Mouse (Mus musculus): ENCODE measurements at regions not wholly inside any gene's neighbourhood (a gene's known extent, or its start where the extent isn't known, plus 50 kb on each side); places are given as distances from the start of the nearest gene placed in this dataset.

DNA sequence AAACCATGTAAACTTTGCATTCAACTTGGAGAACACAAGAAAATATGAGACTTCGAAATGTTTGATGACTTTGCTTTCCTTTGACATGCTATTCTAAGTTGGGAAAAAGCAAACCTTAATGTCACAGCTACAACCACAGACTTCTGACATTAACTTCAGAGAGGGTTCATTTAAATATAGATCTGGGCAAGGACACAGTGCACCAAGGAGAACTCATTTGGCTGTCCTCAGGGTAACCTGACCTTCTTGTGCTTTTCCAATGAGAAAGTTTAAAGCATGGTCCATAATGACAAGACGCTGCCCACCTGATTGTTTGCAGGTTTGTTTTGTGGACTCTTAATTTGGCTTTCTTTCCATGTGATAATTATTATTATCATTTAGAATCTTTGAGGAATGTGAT, 143.1 kb upstream of the Adamts5 start:
- ATAC-seq (ENCODE audit: poor library complexity, severe bottlenecking), result no peak

DNA sequence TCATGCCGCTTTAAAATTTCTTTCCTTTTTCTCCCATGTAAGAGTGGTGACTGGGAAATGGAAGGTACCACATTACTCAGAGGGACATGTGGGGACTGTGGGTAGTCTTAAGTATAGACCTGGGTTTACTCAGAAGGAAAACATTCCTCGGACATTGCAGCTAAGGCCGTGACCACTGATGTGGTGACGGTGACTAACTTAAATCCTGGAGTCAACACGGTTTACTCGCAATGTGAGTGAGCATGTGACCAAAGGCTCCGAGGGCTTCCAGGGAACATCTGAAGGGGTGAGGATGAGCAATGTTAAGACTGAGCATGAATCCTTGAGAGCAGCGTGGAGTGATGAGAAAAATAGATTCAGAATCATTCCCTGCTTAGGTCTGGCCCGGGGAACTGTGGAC, 133.1 kb upstream of the Adamts5 start:
- ATAC-seq (ENCODE audit: poor library complexity, severe bottlenecking), result no peak

DNA sequence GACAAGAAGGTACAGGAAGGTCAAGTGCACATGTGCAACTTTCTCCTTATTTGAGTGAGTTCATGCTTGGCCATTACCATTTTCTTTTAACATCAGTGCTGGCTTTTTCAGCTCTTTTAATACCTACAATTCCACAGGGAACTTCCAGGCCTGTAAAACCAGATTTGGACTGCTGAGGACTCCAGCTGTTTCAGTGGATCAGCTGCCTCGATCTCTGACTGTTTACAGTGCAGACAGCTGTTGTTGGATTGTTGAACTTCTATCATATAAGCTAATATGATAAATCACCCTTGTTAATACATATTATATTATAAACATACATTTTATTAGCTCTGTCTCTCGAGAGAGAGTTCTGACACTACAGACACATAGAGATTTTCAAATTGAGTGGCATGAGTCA, 126.1 kb upstream of the Adamts5 start:
- ATAC-seq (ENCODE audit: poor library complexity, severe bottlenecking), result no peak

DNA sequence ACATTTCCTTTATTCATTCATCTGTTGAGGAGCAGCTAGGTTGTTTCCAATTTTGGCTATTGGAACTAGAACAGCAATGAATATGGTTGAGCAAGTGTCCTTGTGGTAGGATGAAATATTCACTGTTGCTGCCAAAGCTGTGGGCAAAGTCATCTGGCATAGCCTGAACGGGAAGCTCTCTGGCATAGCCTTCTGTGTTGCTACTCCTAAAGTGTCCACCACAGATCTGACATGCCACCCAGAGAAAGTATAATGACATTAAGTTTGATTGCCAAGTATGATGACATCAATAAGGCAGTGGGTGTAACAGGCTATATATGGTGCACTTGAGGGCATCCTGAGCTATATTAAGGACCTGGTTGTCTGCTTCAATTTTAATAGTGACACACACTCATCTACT, 113.7 kb upstream of the Adamts5 start:
- ATAC-seq (ENCODE audit: poor library complexity, severe bottlenecking), result no peak

DNA sequence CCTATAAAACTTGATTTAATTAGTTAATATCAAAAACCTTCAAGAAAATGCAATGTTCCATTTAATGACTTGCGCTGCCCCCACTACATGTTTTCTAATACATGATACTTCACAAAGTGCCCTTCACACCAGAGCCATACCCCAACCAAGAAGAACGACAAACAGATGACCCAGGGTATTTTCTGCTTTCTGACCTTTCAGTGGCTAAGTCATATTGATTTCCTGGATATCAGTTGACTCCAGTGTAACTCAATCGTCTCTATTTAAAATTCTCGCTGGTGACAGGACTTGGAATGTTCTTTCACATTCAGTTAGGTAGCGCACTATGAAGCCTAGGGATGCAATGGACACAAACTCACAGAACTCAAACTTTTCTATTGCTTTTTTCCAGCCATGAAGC, 109.4 kb upstream of the Adamts5 start:
- ATAC-seq (ENCODE audit: poor library complexity, severe bottlenecking), result no peak

DNA sequence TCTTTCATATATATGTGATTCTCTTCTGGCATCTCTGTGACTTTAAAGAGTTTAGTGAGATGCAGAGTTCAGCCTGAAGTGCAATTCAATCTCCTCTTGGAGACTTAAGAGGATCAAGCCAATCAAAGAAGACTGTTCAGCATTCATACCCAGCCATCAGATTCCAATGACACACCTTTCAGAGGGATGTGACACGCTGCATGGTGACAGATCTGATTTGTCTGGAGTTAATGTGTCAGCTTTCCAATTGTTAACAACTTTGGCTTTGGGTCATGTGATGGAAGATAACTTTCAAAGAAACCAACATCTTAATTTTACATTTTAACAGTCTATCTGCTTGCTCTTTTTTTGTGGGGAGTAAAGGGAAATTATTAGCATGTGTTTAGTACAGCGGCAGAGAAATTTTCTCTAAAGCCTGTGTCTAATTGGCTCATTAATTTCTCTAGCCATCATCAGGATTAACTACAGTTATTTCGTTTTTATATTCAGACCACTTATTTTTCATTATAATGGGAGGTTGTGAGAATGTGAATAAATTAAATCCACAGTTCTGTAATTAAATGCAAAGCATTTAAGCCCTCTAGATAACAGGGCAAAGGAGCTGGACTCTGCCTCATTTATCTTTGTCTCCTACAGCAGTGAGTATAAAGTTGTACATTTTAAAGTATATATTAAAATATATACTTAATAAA, 108.2 kb upstream of the Adamts5 start:
- no peak for ATAC-seq (ENCODE audit: poor library complexity, severe bottlenecking)

DNA sequence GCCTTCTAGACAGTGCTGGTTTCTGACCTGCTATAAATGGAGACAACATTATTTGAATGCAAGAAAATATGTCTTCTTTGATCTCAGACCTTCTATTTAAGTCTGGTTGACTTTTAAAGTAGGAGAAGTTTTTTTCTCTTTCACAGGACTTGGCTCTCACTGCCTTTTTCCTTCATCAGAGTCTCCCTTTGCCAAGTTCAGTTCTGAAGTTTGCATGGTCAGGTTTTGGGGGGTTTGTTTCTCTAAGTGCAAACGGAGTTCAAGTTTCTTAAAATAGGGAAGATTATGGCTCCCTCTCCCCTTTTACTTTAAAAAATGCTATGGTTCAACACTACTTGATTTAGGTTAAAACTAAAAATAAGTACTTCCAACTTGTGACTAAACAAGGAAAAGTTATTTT, 106.2 kb upstream of the Adamts5 start:
- ATAC-seq (ENCODE audit: poor library complexity, severe bottlenecking), result no peak

DNA sequence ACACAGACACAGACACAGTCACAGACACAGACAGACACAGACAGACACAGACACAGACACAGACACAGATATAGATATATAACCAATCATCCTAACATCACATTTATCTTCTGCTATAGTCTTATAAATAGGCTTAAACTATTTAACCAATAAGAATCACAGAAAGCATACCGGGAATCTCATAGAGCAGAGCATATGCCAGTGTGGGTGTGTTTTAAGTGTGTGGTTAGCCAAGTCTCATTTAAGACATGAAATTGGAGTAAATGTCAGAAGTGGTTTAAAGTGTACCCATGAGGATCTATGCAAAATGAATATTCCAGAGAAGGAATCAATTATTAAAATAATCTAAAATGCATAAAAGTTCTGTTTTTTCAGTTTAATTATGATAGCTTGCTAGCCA, 99.2 kb upstream of the Adamts5 start:
- no peak for ATAC-seq (ENCODE audit: poor library complexity, severe bottlenecking)

DNA sequence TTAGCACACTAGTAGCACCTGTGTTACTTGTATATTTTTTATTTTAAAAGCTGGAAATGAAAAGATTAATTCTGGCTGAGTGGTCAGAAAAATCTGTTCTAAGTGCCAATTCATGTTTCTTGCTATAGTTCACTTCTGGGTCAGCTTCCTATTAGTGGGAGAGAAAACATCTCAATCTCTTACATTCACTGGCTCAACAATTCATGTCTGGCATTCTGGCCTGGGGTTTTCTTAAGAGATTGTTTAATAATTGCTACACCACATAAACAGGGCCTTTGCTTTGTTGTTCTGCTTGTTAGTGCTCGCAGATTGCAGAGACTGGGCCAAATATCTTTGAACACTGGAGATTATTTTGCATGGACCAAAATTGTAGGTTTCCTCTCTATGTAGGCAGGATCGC, 84.2 kb upstream of the Adamts5 start:
- no peak for ATAC-seq (ENCODE audit: poor library complexity, severe bottlenecking)

DNA sequence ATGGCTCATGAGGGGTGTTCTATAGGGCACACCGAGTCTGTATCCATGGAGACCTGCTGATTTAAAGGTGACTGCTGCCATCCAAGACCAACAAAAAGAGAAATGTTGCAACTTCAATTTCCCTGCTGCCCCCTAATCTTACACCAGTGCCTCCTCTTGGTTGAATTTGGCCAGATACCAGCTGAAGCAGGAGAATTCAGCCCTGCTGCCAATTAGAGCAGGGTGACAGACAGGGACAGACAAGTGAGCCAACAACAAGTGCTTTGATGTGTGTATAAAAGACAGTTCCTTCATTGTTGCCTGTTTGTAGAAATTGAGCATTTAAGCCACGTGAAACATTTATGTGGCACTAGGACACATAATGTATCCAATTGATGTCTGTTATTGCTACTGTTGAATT, 75.5 kb upstream of the Adamts5 start:
- ATAC-seq (ENCODE audit: poor library complexity, severe bottlenecking), result no peak

DNA sequence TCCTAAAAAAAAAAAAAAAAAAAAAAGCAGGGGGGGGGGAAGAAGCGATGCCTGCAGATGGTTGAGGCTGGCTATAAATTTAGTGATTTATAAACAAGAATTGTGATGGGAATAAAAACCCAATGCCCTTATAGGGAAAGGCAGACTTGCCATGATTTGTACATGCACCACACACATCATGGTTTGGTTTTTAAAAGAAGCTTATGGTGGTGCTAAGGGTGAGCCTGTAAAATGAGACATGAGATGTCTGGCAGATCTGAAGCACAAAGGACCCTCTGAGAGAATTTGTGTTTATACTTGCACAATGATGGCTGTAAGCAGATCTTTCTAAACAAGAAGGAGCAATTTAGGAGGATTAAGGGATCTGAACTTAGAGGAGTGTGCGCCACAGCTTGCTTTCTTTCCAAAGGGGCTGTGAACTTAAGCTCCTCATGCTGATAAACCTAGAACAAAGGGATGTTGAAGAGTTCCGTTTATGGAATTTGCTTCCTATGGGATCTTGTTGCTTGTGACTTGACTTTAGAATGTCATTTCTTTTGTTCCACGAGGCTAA, 65.3 kb upstream of the Adamts5 start:
- ATAC-seq (ENCODE audit: poor library complexity, severe bottlenecking), result no peak

DNA sequence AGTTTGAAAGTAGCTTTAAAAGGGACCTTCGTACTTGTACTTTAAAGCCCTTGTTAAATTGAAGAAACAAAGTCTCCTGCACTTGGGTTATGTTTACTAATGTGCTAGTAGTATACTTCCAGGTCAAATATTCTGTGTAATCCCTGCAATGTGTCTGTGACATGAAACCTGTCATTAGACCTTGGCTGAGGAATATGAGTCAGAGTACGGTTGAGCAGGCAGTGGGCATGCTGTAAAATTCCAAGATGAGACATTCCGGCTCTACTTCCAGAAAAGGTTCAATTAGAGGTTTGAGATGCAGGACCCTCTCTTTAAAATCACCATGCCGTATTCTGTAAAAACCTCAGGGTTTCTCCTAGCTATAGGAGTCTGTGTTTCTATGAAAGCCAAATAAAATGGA, 64.6 kb upstream of the Adamts5 start:
- no peak for ATAC-seq (ENCODE audit: poor library complexity, severe bottlenecking)

DNA sequence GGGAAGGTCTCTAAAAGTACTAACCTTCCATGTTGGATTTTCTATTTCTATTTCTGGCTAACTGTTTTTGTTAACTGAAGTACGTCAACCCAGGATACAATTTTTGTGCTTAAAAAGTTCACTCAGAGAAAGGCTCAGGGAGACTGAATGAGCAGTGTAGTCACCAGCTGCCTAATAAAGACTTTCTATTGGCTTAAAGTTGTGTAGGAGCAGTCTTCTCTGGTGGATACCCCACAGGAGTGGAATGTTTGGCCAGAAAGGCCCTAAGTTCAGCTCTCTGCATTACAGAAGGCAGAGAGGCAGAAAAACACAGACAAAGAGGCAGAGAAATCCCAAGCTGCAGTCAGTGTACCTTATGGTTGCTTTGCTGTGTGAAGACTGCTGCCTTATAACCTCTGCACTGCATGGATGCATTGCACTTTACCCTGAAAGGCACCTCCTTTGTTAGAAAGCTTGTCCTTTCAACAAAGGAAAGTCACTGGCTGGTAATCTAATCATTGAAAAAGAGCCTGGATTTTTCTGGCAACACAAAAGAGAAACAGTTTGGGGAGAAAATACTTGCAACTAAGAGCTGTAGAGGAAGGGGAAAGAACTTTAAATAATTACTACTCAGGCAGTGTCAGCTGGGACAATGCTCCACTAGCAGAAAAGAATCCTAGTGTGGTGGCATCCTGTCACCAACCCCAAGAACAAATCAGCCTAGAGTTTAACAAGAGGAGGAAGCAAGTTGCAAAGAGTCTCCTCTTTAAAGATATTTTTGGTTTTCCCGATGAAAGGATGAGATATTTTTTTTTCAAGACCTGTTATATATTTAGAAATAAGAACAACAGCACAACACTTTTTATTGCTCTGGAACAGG, 63.0 kb upstream of the Adamts5 start:
- ATAC-seq (ENCODE audit: poor library complexity, severe bottlenecking), result no peak

DNA sequence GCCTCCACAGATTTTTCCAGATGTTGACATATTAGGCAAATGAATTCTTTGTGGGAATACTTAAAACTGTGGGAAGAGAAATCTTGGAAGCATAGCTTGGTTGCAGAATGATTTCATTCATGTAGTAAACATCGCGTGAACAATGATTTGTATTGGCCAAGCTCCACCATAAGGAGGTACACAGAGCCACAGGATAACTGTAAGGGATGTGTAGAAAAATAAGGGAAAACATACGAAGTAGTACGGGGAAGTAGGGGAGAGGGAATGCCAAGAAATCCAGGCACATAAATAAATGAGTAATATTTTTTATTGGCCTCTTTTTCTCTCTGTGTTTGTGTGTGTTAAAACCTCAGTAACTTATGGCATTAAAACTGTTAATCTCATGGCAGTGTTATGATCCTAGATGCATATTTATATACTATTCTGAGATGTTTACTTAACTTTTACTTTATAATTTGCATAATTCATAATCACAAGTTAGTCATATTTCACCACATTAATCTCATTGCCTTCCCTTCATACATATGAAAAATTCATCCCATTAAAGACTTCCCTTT, 54.5 kb upstream of the Adamts5 start:
- no peak for ATAC-seq (ENCODE audit: poor library complexity, severe bottlenecking)

DNA sequence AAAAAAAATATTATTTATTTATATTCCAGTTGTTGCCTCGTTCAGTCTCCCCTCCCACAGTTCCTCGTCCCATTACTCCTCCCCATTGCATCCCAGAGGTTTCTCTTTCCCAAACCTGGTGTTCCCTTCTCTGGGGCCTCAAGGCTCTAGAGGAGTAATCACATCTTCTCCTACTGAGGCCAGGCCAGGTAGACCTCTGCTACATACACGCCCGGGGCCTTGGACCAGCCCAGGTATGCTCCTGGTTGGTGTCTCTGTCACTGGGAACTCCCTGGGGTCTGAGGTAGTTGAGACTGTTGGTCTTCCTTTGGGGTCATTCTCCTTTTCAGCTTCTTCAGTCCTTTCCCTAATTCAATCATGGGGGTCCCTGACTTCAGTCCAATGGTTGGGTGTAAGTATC, 50.0 kb upstream of the Adamts5 start:
- ATAC-seq (ENCODE audit: poor library complexity, severe bottlenecking), result no peak

Data from megakaryocyte, adult 5-6 weeks (primary cell).